Mouse (Mus musculus): ENCODE results near the gene Hif3a.

- TF ChIP-seq POLR2A (IDR thresholded peaks at IDR 0.05; ENCODE audit: control insufficient read depth, extremely low read depth, insufficient read depth, low read length, poor library complexity) = no peak
- no peak for TF ChIP-seq CTCF (IDR thresholded peaks at IDR 0.05; ENCODE audit: borderline replicate concordance, control insufficient read depth, extremely low read depth, insufficient read depth, low read length, poor library complexity)
These were observed 36.7 kb downstream of the Hif3a start for GRCm38 (mm10) chr7:17025505-17025894.
